ENCODE assay signal across 8 mouse cellular contexts in the genomic region with DNA sequence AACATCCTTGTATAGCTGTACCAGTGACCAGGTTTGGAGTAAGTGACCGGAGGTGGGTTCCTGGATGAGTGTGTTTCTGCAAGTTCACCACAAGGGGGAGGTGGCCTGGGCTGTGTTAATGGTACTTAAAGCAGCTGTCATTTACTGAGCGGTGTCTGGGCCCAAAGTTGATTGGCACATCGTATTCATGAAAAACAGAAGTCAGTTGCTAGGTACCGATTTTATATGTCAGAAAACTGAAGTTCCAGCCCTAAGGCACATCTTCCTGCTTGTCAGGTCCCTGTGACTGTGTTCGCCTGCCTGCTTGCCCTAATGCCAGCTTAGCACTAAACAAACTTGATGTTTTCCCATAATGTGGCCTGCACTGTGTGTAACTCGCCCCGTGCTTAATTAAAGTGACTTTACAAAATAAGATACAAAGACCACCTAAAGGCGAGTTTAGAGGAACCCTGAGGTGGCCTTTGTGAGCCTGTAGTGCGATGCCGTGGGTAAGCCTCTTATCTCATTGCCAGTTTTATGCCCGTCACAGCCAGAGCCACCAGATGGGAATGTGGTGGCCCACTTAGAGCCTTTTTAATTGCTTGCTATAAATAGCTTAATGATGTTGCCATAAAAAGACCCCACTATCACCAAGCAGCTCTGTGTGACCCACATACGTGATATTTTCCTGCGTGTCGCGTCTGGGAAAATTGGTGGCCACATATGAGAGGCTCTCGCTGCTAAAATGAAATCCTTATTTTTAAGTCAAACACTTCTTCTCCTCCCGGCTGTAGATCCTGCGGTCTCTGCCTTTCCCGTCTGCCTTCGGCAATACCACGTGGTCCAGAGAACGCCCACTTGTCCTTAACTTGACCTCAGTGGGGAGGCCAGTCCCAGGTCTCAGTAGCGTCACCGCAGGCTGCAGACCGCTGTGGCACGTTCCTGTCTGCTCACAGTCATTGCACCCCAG.
A peak's percentile ranks its signal among the peaks of the same experiment; 100 is the strongest.
DNase-seq lines count a peak whose midpoint lies in the region; ATAC-seq and TF ChIP-seq lines count a peak whose summit lies in the region.

No protein-coding gene starts in this region.

- H3K9ac ChIP-seq in midbrain, embryonic 15.5 days, result no peak overlapping the region

- H3K36me3 ChIP-seq in midbrain, embryonic 15.5 days (replicated peaks), result no peaks in the 10 kb centered on the region

- H3K9me3 ChIP-seq in midbrain, embryonic 15.5 days, result no peaks in the 10 kb centered on the region

- intact Hi-C loops in gastrocnemius, adult 2 months (cut with DNase I), result no loop called here

- H3K4me3 ChIP-seq in gastrocnemius, adult 2 months, result no peak overlapping the region
- no peak overlapping the region for H3K4me3 ChIP-seq in midbrain, embryonic 15.5 days

- DNase-seq in gastrocnemius, adult 2 months, result no peak
- DNase-seq in gastrocnemius, postnatal 4 days (ENCODE audit: low spot score in 2 of 2), result no peak
- peak; percentile 81 for DNase-seq in ES-CJ7 (ENCODE audit: low read depth, low spot score)
- DNase-seq in embryo, embryonic 11.5 days (ENCODE audit: low read depth, low spot score), result peak; percentile 31
- peak; percentile 52 for DNase-seq in heart, postnatal 4 days
- no peak for DNase-seq in c-Kit-positive CD71-positive TER-119-positive erythroid progenitor cells, embryonic 14.5 days (ENCODE audit: low spot score)
- DNase-seq in spleen, postnatal 4 days (ENCODE audit: low spot score in 2 of 2), result no peak

- no peaks in the 10 kb centered on the region for H3K27me3 ChIP-seq in midbrain, embryonic 15.5 days (replicated peaks)

- H3K27ac ChIP-seq in gastrocnemius, adult 2 months, result no peak overlapping the region
- H3K27ac ChIP-seq in midbrain, embryonic 15.5 days, result no peak overlapping the region

- peak; percentile 52 for ATAC-seq in midbrain, embryonic 15.5 days (replicated peaks)

- peak; percentile 17; the same call in 1 of the 2 replicates for TF ChIP-seq CTCF in gastrocnemius, adult 2 months (IDR thresholded peaks at IDR 0.05)

- 41% methylated on average over 26 of the region's 26 CpGs for WGBS in midbrain, embryonic 15.5 days

- no peak overlapping the region for H3K4me2 ChIP-seq in midbrain, embryonic 15.5 days

- 0 out of 2 replicates have a peak, but pooled peaks cover 5% of the 10 kb centered on the region for H3K4me1 ChIP-seq in midbrain, embryonic 15.5 days

Comparison
In these comparisons a context has a peak if more than half of its experiments do, and no peak if none do; other contexts are left out.
1. DNase-seq: peak in ES-CJ7 (single experiment), embryo, embryonic 11.5 days (single experiment) and heart, postnatal 4 days (single experiment); none in gastrocnemius, adult 2 months (single experiment), gastrocnemius, postnatal 4 days (0 of 2), c-Kit-positive CD71-positive TER-119-positive erythroid progenitor cells, embryonic 14.5 days (single experiment) and spleen, postnatal 4 days (0 of 2).